Mouse (Mus musculus) liver, postnatal 0 days (tissue): ENCODE measurements around the gene Prpf6.

Source experiments
- CTCF ChIP-seq: sonication (generic); IDR thresholded peaks from 2 replicates; pipeline ENCODE4 v1.5.1; 2016; ENCODE audit warnings: antibody characterized with exemption, low read depth
- EP300 ChIP-seq: IDR thresholded peaks from 2 replicates; pipeline ENCODE4 v1.6.1; 2016; ENCODE audit warnings: antibody characterized with exemption, low read depth, mild to moderate bottlenecking

DNA sequence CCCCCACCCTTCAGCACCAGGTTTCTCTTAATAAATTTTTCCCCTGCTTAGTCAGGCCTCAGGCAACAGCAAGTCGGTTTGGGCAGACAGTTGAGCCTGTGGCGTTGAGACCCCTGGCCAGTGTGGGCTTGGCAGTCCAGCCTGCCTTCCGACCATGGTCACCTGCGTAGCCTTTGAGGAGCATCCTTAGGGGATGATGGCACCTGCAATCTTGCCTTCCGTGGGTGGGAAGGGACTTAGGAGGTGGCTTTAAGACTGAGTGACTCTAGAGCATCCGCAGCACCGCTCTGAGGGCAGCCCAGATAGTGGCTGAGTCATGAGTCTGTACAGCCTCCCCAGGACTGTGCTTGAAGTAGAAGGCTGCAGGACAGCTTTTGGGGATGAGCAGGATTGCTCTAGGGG, 89.0 kb downstream of the Prpf6 start:
- no peak for TF ChIP-seq EP300
- no peak for TF ChIP-seq CTCF
